Mouse (Mus musculus): ENCODE data around the gene Dgkh.

DNA sequence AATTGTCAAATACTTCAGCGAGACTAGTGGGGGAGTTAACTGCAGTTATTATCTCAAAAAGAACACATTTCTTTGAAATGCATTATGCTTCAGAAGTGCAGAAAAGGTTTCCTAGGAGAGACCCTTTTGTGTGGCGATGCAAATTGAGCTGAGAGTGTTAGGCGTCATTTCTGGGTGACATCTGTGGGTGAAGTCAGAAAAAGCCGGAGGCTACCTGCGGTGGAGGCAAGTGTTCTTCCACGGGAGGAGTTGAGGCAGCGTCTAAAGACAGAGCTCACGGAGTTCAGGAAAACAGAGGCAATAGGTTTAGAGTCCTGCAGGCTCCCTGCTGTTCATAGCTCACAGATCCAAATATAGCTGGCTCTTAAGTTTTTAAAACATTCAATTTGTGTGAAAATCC, 44.1 kb upstream of the Dgkh start:
- no peak for TF ChIP-seq CTCF (conservative IDR thresholded peaks at IDR 0.05; ENCODE audit: low read length)
- no peak for TF ChIP-seq POU5F1 (IDR thresholded peaks at IDR 0.05; ENCODE audit: borderline replicate concordance, low read length)
